Mouse (Mus musculus): ENCODE measurements around the gene Gm47985. TPM values are rescaled to one million over a fixed set of nuclear protein-coding genes. Genes with fewer than 3 reads are reported as not detected.
"Not testable (repeated sequence)": the region's sequence is repeated elsewhere in the genome, so short reads cannot be mapped to it uniquely, and the experiment has no call there.

The Gm47985 gene
- total RNA-seq, 2 experiments from 2014 or later = 2.7 to 4.9 TPM

DNA sequence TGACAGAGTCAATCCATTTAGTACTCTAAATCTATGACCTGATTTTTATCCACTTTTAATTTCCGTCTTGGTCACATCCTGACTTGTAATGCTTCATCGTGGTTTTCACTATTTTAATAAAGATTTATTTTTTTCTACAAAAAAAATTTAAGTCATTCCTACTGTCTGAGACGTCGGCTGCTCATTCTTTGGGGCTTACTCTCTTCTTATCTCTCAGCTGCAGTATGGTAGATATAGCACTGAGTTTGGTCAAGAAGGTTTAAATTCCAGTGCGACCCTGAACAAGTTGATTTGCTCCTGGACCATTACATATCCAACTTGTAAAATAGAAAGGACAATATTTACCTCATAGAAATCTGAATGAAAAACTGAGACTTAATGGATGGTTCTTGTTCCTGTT, 29.3 kb downstream of the Gm47985 start:
- not testable (repeated sequence) for ATAC-seq (replicated peaks; ENCODE audit: low FRiP score, poor library complexity, severe bottlenecking)

DNA sequence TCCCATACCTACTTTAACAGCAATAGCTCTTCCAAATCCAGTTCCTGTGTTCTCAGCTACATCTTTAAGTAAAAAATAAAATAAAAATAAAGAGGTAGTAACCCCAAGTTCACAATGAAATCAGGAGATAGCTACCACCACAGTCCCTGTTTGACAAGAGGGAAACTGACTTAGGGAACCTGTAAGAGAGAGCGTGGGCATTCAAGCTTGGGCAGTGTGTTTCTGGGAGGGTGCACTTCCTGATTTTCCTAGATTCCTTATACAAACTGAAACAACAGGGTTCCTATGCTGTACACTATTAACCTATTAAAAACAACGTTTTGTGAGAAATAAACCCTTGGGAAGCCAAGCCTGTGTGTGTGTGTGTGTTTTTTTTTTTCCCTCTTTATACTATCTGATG, 32.5 kb downstream of the Gm47985 start:
- no peak for ATAC-seq (replicated peaks; ENCODE audit: low FRiP score, poor library complexity, severe bottlenecking)

DNA sequence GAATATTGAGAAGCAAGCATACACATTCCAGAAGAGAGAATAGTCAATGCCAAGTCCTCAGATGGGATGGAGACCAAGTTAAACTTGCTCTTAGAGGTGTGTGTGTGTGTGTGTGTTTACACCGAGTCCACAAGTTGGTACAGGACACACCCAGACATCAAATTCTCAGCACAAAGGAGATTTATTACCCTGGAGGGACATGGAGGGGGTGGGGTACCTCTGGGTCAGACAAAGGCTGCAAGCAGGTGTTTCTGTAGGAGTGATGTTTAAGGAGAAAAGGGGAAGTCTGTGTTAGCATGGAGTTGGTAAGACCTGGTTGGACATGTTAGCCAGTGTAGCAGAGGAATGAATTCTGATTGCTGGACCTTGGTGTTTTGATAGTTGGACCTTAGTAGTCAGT, 33.6 kb downstream of the Gm47985 start:
- no peak for ATAC-seq (replicated peaks; ENCODE audit: low FRiP score, poor library complexity, severe bottlenecking)

GRCm38 (mm10) chr1:151216417-151216816, 34.1 kb downstream of the Gm47985 start:
- no peak for ATAC-seq (replicated peaks; ENCODE audit: low FRiP score, poor library complexity, severe bottlenecking)

DNA sequence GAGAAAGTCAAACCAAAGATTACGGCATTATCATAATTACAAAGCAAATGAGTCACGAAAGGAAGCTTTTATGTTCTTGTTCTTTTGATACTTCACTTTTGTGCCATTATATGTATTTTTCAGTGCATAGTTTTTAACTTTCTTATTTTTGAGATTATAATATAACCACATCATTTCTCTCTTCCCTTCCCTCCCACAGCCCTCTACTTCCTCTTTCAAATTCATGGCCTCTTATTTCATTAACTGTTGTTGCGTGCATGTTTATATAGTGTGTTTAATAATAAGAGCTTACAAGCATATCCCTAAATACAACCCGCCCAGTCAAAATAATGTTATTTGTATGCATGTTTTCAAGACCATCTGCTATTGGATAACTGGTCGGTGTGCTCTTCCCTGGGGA, 36.7 kb downstream of the Gm47985 start:
- ATAC-seq (replicated peaks; ENCODE audit: low FRiP score, poor library complexity, severe bottlenecking) = no peak

- no peak for ATAC-seq (replicated peaks; ENCODE audit: low FRiP score, poor library complexity, severe bottlenecking)
These were observed 37.8 kb downstream of the Gm47985 start for GRCm38 (mm10) chr1:151220098-151220497.

DNA sequence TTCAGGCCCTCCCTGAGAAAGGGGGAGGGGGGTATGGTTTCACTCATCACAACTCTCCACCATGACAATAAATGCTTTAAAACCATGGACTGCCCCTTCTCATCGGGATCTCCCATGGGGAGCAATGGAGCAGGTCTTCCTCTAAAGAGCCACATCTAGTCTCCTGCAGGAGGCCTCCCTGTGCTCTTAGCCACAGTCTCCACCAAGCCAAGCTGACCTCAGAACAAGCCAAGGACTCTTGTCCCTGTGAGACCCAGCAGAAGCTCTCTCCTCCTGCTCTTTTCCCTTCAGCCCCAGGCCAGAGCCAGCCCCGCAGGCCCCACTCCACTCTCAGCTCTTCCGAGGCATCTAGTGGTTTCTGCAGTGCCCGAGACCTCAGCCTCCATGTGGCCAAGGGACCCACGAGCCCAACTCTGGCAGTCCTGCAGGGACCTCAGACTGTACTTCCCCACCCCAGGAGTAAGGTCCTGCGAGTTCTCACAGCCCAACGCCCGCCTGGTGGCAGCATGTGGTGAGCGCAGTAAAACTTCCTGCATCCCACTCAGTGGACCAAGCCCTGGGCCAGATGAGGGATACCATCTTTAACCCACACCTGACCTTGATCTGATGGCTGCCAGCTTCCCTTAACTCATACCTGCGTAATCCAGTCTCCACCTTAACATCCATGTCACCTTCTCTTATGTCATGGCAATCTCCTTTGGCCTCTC, 40.4 kb downstream of the Gm47985 start:
- no peak; the same call in 1 of the 2 replicates for ATAC-seq (replicated peaks; ENCODE audit: low FRiP score, poor library complexity, severe bottlenecking)

DNA sequence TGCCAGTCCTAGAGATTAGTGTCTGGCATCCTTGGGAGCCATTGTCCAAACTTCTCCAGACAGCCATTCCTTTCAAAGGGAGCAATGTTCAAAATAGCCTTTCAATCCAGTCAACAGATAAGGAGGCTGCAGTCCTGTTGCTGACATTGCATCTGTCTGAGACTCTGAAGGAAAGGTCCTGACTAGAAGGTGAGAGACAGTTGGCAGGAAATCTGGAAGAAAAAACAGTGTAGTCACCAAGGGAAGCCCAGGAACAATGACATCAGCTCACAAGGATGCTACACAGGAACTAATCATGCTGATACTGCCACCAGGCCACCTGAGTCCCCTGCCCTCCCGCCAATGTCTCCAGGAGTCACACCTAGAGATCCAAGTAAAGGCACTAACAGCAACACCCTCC, 41.0 kb downstream of the Gm47985 start:
- ATAC-seq (replicated peaks; ENCODE audit: low FRiP score, poor library complexity, severe bottlenecking) = no peak

GRCm38 (mm10) chr1:151224536-151224935, 42.2 kb downstream of the Gm47985 start:
- no peak for ATAC-seq (replicated peaks; ENCODE audit: low FRiP score, poor library complexity, severe bottlenecking)

DNA sequence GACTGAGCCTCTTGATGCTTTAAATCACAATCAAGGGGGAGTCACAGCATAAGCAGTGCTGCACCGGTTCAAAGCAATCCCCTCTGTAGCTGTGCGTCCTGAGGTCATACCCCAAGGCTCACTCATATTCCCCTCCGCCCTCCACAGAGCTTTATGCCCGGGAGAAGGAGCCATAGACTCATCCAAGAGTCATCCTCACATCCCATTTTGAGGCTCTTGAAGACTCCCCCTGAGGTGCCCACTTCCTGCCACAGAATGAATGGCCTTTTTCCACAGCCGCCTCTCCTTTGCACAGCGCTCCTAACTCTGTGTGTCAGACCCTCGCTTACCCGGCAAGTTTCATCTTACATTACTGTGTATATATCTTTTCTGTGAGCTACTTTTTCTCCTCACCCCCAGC, 45.2 kb downstream of the Gm47985 start:
- no peak for ATAC-seq (replicated peaks; ENCODE audit: low FRiP score, poor library complexity, severe bottlenecking)

GRCm38 (mm10) chr1:151228320-151228989, 46.1 kb downstream of the Gm47985 start:
- no peak for ATAC-seq (replicated peaks; ENCODE audit: low FRiP score, poor library complexity, severe bottlenecking)

- ATAC-seq (replicated peaks; ENCODE audit: low FRiP score, poor library complexity, severe bottlenecking) = no peak
These were observed 50.0 kb downstream of the Gm47985 start for GRCm38 (mm10) chr1:151232346-151232745.

GRCm38 (mm10) chr1:151233756-151234155, 51.4 kb downstream of the Gm47985 start:
- ATAC-seq (replicated peaks; ENCODE audit: low FRiP score, poor library complexity, severe bottlenecking) = no peak

Other genes starting within 250 kb of the Gm47985 start
- not detected in 2 replicates for gene Hmcn1, start 189.1 kb upstream of the Gm47985 start, total RNA-seq (2015; ENCODE audit: low replicate concordance)
- gene Hmcn1, start 189.1 kb upstream of the Gm47985 start, total RNA-seq (2017; ENCODE audit: low replicate concordance) = not detected in 2 replicates
- 3.8 and 4.6 TPM in 2 replicates for gene Gm8947, start 9.8 kb downstream of the Gm47985 start, total RNA-seq (2015; ENCODE audit: low replicate concordance)
- gene Gm8947, start 9.8 kb downstream of the Gm47985 start, total RNA-seq (2017; ENCODE audit: low replicate concordance) = 2.4 and 6.8 TPM in 2 replicates
- not detected in 2 replicates for gene Gm47995, start 15.9 kb downstream of the Gm47985 start, total RNA-seq (2015; ENCODE audit: low replicate concordance)
- 1.4 TPM in 1 of 2 replicates, not detected in the other for gene Gm47995, start 15.9 kb downstream of the Gm47985 start, total RNA-seq (2017; ENCODE audit: low replicate concordance)
- gene 3110040M04Rik, start 21.6 kb downstream of the Gm47985 start, total RNA-seq (2015; ENCODE audit: low replicate concordance) = not detected in 2 replicates
- 2.9 TPM in 1 of 2 replicates, not detected in the other for gene 3110040M04Rik, start 21.6 kb downstream of the Gm47985 start, total RNA-seq (2017; ENCODE audit: low replicate concordance)
- not detected in 2 replicates for gene Gm47996, start 27.6 kb downstream of the Gm47985 start, total RNA-seq (2015; ENCODE audit: low replicate concordance)
- 1.9 TPM in 1 of 2 replicates, not detected in the other for gene Gm47996, start 27.6 kb downstream of the Gm47985 start, total RNA-seq (2017; ENCODE audit: low replicate concordance)
- gene Ivns1abp, start 161.9 kb downstream of the Gm47985 start, total RNA-seq (2015; ENCODE audit: low replicate concordance) = 44.1 and 48.8 TPM in 2 replicates
- 49.8 and 58.1 TPM in 2 replicates for gene Ivns1abp, start 161.9 kb downstream of the Gm47985 start, total RNA-seq (2017; ENCODE audit: low replicate concordance)
- gene Swt1, start 245.9 kb downstream of the Gm47985 start, total RNA-seq (2015; ENCODE audit: low replicate concordance) = 120 and 152 TPM in 2 replicates
- 119 and 130 TPM in 2 replicates for gene Swt1, start 245.9 kb downstream of the Gm47985 start, total RNA-seq (2017; ENCODE audit: low replicate concordance)
- 16.7 and 18.1 TPM in 2 replicates for gene Trmt1l, start 246.0 kb downstream of the Gm47985 start, total RNA-seq (2015; ENCODE audit: low replicate concordance)
- 16.6 and 19.8 TPM in 2 replicates for gene Trmt1l, start 246.0 kb downstream of the Gm47985 start, total RNA-seq (2017; ENCODE audit: low replicate concordance)

Data from erythroblast, adult 5-6 weeks (primary cell).